Mouse (Mus musculus): ENCODE data around the gene Pilra. TPM values are rescaled to one million over a fixed set of nuclear protein-coding genes. Genes with fewer than 3 reads are reported as not detected.
"Not testable (repeated sequence)": the region's sequence is repeated elsewhere in the genome, so short reads cannot be mapped to it uniquely, and the experiment has no call there.

Pilra gene
- polyA plus RNA-seq, 1 experiment from 2014 or later = 2.5 TPM

DNA sequence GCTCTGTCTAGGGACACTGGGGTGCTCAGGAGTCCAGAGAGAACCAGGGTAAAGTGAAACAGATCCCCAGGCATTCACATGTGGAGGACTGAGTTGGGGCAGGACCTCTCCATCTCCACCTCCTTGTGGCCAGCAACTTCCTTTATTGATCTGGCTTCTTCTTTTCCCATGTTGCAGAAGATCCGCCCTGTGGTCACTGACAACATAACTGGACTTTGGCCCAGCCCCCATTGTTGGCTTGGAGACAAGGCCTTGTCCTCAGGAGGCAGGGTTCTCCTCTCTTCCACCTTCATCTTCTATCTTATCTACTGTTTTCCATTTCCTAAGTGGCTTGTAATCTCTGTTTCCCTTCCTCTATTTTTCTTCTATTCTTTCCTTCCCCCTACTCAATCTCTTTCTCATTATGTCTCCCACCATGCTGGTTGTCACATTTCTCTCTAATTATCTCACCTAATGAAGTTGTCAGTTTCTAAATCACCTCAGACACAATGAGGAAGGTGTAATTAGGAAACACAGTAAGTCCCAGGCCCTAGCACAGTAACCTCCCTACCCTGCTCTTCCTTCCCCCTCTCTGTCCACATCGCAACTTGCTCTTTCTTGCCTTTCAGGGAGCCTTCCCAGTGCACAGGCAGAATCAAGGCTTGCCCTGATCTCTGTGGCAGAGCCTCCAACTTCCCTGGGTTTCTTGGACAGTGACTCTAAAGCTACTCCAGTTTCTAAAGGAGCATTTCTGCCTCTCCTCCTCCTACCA lies 22.1 kb upstream of the Pilra start, which contains the start of gene Pilrb1:
TSS of gene Pilrb1 (minus strand) at position 147 of the 751 bp plus-strand sequence.
- not testable (repeated sequence) for H3K4me3 ChIP-seq (ENCODE audit: low read depth, low read length); H3K9me3 ChIP-seq (ENCODE audit: control insufficient read depth, low read length)
- WGBS = 68% methylated on average over 2 of the region's 2 CpGs

DNA sequence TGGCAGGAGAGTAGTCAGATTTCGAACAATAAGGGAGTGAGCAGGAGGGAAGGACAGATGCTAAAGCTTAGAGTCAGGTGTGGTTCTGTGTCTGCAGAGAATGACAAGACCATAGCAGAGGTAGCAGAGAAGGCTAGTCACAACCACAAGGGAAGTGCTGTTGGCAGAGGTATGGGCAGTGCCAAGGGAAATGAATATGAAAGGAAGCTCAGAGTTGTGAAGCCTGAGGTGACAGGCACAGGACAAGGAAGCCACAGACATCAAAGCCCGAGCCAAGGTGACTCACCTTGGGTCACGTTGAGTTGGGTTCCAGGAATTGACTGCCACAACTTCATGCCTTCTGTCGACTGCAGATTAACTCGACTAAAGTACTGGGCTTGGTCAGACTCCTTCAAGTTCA lies 20.8 kb upstream of the Pilra start:
- H3K9me3 ChIP-seq (ENCODE audit: control insufficient read depth, low read length); H3K27ac ChIP-seq (ENCODE audit: low read depth); DNase-seq (ENCODE audit: low spot score); H3K27me3 ChIP-seq (replicated peaks; ENCODE audit: control insufficient read depth, insufficient read depth, low read length); H3K4me1 ChIP-seq (replicated peaks; ENCODE audit: control insufficient read depth, insufficient read depth, low read length); H3K4me2 ChIP-seq (ENCODE audit: low read length); ATAC-seq (replicated peaks; ENCODE audit: low FRiP score, low TSS enrichment, low read depth); H3K9ac ChIP-seq (ENCODE audit: low read length); H3K36me3 ChIP-seq (ENCODE audit: control insufficient read depth, insufficient read depth, low read length); H3K4me3 ChIP-seq (ENCODE audit: low read depth, low read length): not testable (repeated sequence)
- WGBS = 68% methylated on average over 4 of the region's 5 CpGs

More for the DNA sequence above, 22.1 kb upstream of the Pilra start, which contains the start of gene Pilrb1:
- H3K27me3 ChIP-seq (replicated peaks; ENCODE audit: control insufficient read depth, insufficient read depth, low read length); H3K4me1 ChIP-seq (replicated peaks; ENCODE audit: control insufficient read depth, insufficient read depth, low read length); DNase-seq (ENCODE audit: low spot score); H3K4me2 ChIP-seq (ENCODE audit: low read length); H3K36me3 ChIP-seq (ENCODE audit: control insufficient read depth, insufficient read depth, low read length); ATAC-seq (replicated peaks; ENCODE audit: low FRiP score, low TSS enrichment, low read depth); H3K9ac ChIP-seq (ENCODE audit: low read length); H3K27ac ChIP-seq (ENCODE audit: low read depth): not testable (repeated sequence)

DNA sequence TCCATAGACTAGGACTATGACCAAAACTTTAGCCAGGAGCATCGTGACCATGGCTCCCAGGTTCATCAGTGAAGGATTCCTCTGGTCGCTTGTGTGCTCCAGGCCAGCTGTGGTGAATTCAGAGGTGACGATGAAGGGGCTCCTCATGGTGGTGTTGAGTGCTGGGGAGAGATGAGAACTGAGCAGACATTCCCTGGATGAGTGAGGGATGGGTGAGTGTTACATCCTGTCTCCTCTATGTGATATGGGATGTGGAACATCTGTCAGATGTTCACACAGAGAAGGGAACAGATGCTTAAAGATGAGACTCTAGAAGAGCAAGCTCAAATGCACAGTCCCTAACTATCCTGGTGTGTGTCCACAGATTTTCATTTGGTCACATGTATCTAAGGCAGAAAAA lies 18.8 kb upstream of the Pilra start:
- H3K4me2 ChIP-seq (ENCODE audit: low read length); H3K27ac ChIP-seq (ENCODE audit: low read depth); ATAC-seq (replicated peaks; ENCODE audit: low FRiP score, low TSS enrichment, low read depth); H3K36me3 ChIP-seq (ENCODE audit: control insufficient read depth, insufficient read depth, low read length); H3K4me3 ChIP-seq (ENCODE audit: low read depth, low read length); H3K27me3 ChIP-seq (replicated peaks; ENCODE audit: control insufficient read depth, insufficient read depth, low read length); H3K9me3 ChIP-seq (ENCODE audit: control insufficient read depth, low read length); H3K9ac ChIP-seq (ENCODE audit: low read length); DNase-seq (ENCODE audit: low spot score); H3K4me1 ChIP-seq (replicated peaks; ENCODE audit: control insufficient read depth, insufficient read depth, low read length): not testable (repeated sequence)
- 78% methylated on average over 3 of the region's 3 CpGs for WGBS

GRCm38 (mm10) chr5:137850313-137850712 lies 14.2 kb upstream of the Pilra start:
- DNase-seq (ENCODE audit: low spot score); H3K9ac ChIP-seq (ENCODE audit: low read length); H3K36me3 ChIP-seq (ENCODE audit: control insufficient read depth, insufficient read depth, low read length); H3K27me3 ChIP-seq (replicated peaks; ENCODE audit: control insufficient read depth, insufficient read depth, low read length); H3K4me3 ChIP-seq (ENCODE audit: low read depth, low read length); ATAC-seq (replicated peaks; ENCODE audit: low FRiP score, low TSS enrichment, low read depth); H3K4me2 ChIP-seq (ENCODE audit: low read length); H3K9me3 ChIP-seq (ENCODE audit: control insufficient read depth, low read length); H3K27ac ChIP-seq (ENCODE audit: low read depth); H3K4me1 ChIP-seq (replicated peaks; ENCODE audit: control insufficient read depth, insufficient read depth, low read length): not testable (repeated sequence)
- WGBS = 81% methylated on average over 1 of the region's 1 CpGs

GRCm38 (mm10) chr5:137837110-137837509 lies 1.0 kb upstream of the Pilra start:
- not testable (repeated sequence) for H3K36me3 ChIP-seq (ENCODE audit: control insufficient read depth, insufficient read depth, low read length); DNase-seq (ENCODE audit: low spot score); H3K27me3 ChIP-seq (replicated peaks; ENCODE audit: control insufficient read depth, insufficient read depth, low read length); H3K4me1 ChIP-seq (replicated peaks; ENCODE audit: control insufficient read depth, insufficient read depth, low read length); H3K4me3 ChIP-seq (ENCODE audit: low read depth, low read length); H3K27ac ChIP-seq (ENCODE audit: low read depth); H3K9me3 ChIP-seq (ENCODE audit: control insufficient read depth, low read length); ATAC-seq (replicated peaks; ENCODE audit: low FRiP score, low TSS enrichment, low read depth); H3K4me2 ChIP-seq (ENCODE audit: low read length); H3K9ac ChIP-seq (ENCODE audit: low read length)

GRCm38 (mm10) chr5:137836611-137837010 lies 530 bp upstream of the Pilra start:
- Histone ChIP-seq H3K4me3 (ENCODE audit: low read depth, low read length) (no peak overlapping the region), H3K9me3 (ENCODE audit: control insufficient read depth, low read length) (no peaks in the 10 kb centered on the region), H3K4me1 (replicated peaks; ENCODE audit: control insufficient read depth, insufficient read depth, low read length) (no peaks in the 10 kb centered on the region), H3K9ac (ENCODE audit: low read length) (no peak overlapping the region), H3K4me2 (ENCODE audit: low read length) (no peak overlapping the region), H3K36me3 (ENCODE audit: control insufficient read depth, insufficient read depth, low read length) (no peaks in the 10 kb centered on the region), H3K27ac (ENCODE audit: low read depth) (no peak overlapping the region), H3K27me3 (replicated peaks; ENCODE audit: control insufficient read depth, insufficient read depth, low read length) (no peaks in the 10 kb centered on the region)
- DNase-seq (ENCODE audit: low spot score) = peak; percentile 13
- no peak for ATAC-seq (replicated peaks; ENCODE audit: low FRiP score, low TSS enrichment, low read depth)

DNA sequence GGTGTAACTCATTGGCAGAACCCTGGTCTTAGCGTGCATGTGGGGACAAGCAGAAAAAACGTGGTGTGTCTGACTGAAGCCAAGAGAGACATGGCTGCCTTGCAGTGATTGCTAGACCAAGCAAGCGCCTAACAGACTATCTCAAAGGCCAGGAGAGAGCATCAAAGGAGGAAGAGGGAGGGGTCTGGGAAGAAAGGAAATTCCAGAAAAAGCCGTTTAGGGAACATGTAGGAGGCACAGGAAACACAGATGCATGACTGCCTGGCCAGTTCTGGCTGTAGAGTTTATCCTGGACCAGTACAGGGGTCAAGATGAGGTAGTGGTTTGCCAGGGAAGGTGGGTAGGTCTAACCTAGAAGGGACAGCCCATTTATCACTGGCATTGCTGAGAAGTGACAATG lies 2.6 kb downstream of the Pilra start:
- H3K4me2 ChIP-seq (ENCODE audit: low read length) = no peak overlapping the region
- H3K4me3 ChIP-seq (ENCODE audit: low read depth, low read length) = no peak overlapping the region
- H3K4me1 ChIP-seq (replicated peaks; ENCODE audit: control insufficient read depth, insufficient read depth, low read length) = no peaks in the 10 kb centered on the region
- no peaks in the 10 kb centered on the region for H3K27me3 ChIP-seq (replicated peaks; ENCODE audit: control insufficient read depth, insufficient read depth, low read length)
- DNase-seq (ENCODE audit: low spot score) (no peak), ATAC-seq (replicated peaks; ENCODE audit: low FRiP score, low TSS enrichment, low read depth) (no peak)
- no peak overlapping the region for H3K9ac ChIP-seq (ENCODE audit: low read length)
- no peaks in the 10 kb centered on the region for H3K9me3 ChIP-seq (ENCODE audit: control insufficient read depth, low read length)
- H3K27ac ChIP-seq (ENCODE audit: low read depth) = no peak overlapping the region
- H3K36me3 ChIP-seq (ENCODE audit: control insufficient read depth, insufficient read depth, low read length) = no peaks in the 10 kb centered on the region
- 52% methylated on average over 4 of the region's 4 CpGs for WGBS

- ATAC-seq (replicated peaks; ENCODE audit: low FRiP score, low TSS enrichment, low read depth) (no peak), DNase-seq (ENCODE audit: low spot score) (peak; percentile 20)
- H3K27me3 ChIP-seq (replicated peaks; ENCODE audit: control insufficient read depth, insufficient read depth, low read length) = no peaks in the 10 kb centered on the region
- no peak overlapping the region for H3K27ac ChIP-seq (ENCODE audit: low read depth)
- H3K4me2 ChIP-seq (ENCODE audit: low read length) = no peak overlapping the region
- no peak overlapping the region for H3K9ac ChIP-seq (ENCODE audit: low read length)
- no peaks in the 10 kb centered on the region for H3K9me3 ChIP-seq (ENCODE audit: control insufficient read depth, low read length)
- no peak overlapping the region for H3K4me3 ChIP-seq (ENCODE audit: low read depth, low read length)
- no peaks in the 10 kb centered on the region for H3K36me3 ChIP-seq (ENCODE audit: control insufficient read depth, insufficient read depth, low read length)
- H3K4me1 ChIP-seq (replicated peaks; ENCODE audit: control insufficient read depth, insufficient read depth, low read length) = no peaks in the 10 kb centered on the region
- WGBS = 71% methylated on average over 6 of the region's 6 CpGs
Observed at GRCm38 (mm10) chr5:137831506-137831905, 4.6 kb downstream of the Pilra start.

- Histone ChIP-seq H3K27ac (ENCODE audit: low read depth) (no peak overlapping the region), H3K27me3 (replicated peaks; ENCODE audit: control insufficient read depth, insufficient read depth, low read length) (no peaks in the 10 kb centered on the region), H3K36me3 (ENCODE audit: control insufficient read depth, insufficient read depth, low read length) (no peaks in the 10 kb centered on the region), H3K4me3 (ENCODE audit: low read depth, low read length) (no peak overlapping the region), H3K9ac (ENCODE audit: low read length) (no peak overlapping the region), H3K4me1 (replicated peaks; ENCODE audit: control insufficient read depth, insufficient read depth, low read length) (no peaks in the 10 kb centered on the region), H3K9me3 (ENCODE audit: control insufficient read depth, low read length) (no peaks in the 10 kb centered on the region), H3K4me2 (ENCODE audit: low read length) (no peak overlapping the region)
- 85% methylated on average over 4 of the region's 4 CpGs for WGBS
- no peak for DNase-seq (ENCODE audit: low spot score)
- ATAC-seq (replicated peaks; ENCODE audit: low FRiP score, low TSS enrichment, low read depth) = no peak
Observed at GRCm38 (mm10) chr5:137831106-137831505, 5.0 kb downstream of the Pilra start.

Data from intestine, embryonic 14.5 days (tissue).